Mouse (Mus musculus) lung, postnatal 0 days (tissue): ENCODE measurements around the gene Islr. TPM values are rescaled to one million over a fixed set of nuclear protein-coding genes. Genes with fewer than 3 reads are reported as not detected.
"Not testable (repeated sequence)": the region's sequence is repeated elsewhere in the genome, so short reads cannot be mapped to it uniquely, and the experiment has no call there.

Source experiments
- ATAC-seq: fragments of 200-750 bp; cut with Nextera tagmentation; 2 replicates; pipeline ENCODE4 v1.8.0; 2017; ENCODE audit warnings: moderate library complexity
- DNase-seq: peaks from one replicate; pipeline ENCODE4 v3.0.0-alpha.2; 2016; ENCODE audit warnings: low spot score
- H3K27ac ChIP-seq: fragments of 300-500 bp; sonication (generic); 2 replicates; pipeline ENCODE4 v1.5.1; 2014; ENCODE audit warnings: antibody characterized with exemption, mild to moderate bottlenecking, low read length, mixed read lengths
- H3K27me3 ChIP-seq: fragments of 300-500 bp; sonication (generic); replicated peaks from 2 replicates; pipeline ENCODE4 v1.6.1; 2014; ENCODE audit warnings: low read length, mixed read lengths; ENCODE audit not compliant: insufficient read depth
- H3K36me3 ChIP-seq: fragments of 300-500 bp; sonication (generic); 2 replicates; pipeline ENCODE4 v1.6.1; 2014; ENCODE audit warnings: low read length, mixed read lengths; ENCODE audit not compliant: insufficient read depth
- H3K4me1 ChIP-seq: fragments of 300-500 bp; sonication (generic); 2 replicates; pipeline ENCODE4 v1.6.1; 2014; ENCODE audit warnings: antibody characterized with exemption, low read depth, low read length, mixed read lengths; ENCODE audit not compliant: insufficient read depth
- H3K4me2 ChIP-seq: fragments of 300-500 bp; sonication (generic); replicated peaks from 2 replicates; pipeline ENCODE4 v1.6.1; 2014; ENCODE audit warnings: low read depth, mild to moderate bottlenecking, low read length, moderate library complexity, mixed read lengths
- H3K4me3 ChIP-seq: fragments of 300-500 bp; sonication (generic); 2 replicates; pipeline ENCODE4 v1.5.1; 2014; ENCODE audit warnings: low read depth, low read length
- H3K9ac ChIP-seq: fragments of 300-500 bp; sonication (generic); replicated peaks from 2 replicates; pipeline ENCODE4 v1.6.1; 2014; ENCODE audit warnings: low read depth, mild to moderate bottlenecking
- H3K9me3 ChIP-seq: fragments of 300-500 bp; sonication (generic); 2 replicates; pipeline ENCODE4 v1.6.1; 2016; ENCODE audit warnings: low read length, mixed read lengths
- CTCF ChIP-seq: IDR thresholded peaks from 2 replicates; pipeline ENCODE4 v1.5.1; 2016; ENCODE audit warnings: antibody characterized with exemption, mild to moderate bottlenecking
- EP300 ChIP-seq: IDR thresholded peaks from 2 replicates; pipeline ENCODE4 v1.6.1; 2016; ENCODE audit warnings: antibody characterized with exemption, mild to moderate bottlenecking, control low read depth
- WGBS: fragments of 180-500 bp; shearing (Covaris S2); extraction: QIAGEN DNeasy Blood & Tissue Kit; methylation state at CpG from one replicate; pipeline ENCODE4 v1.1.7; 2014; 5-methylcytosine and 5-hydroxymethylcytosine counted together
- polyA plus RNA-seq: library from polyadenylated mRNA; unstranded; fragments of >200 nt; fragmentation: Nextera tagmentation; extraction: Ambion mirVana; gene quantifications from 2 replicates; pipeline ENCODE4 v1.2.1, GENCODE M21; 2015

Islr gene
- polyA plus RNA-seq, result 21.6 and 28.5 TPM in 2 replicates

GRCm38 (mm10) chr9:58203516-58204447 lies at the start of gene Islr, which contains the start of gene Islr2:
Gene Islr (minus strand): TSS chr9:58204306.
Gene Islr2 (minus strand): TSS chr9:58204319.
- Histone ChIP-seq H3K27ac (no peak within 1 kb of the TSS), H3K36me3 (no peaks in the 10 kb centered on the region), H3K4me2 (peak within 1 kb of the TSS; percentile 55), H3K27me3 (peaks cover 52% of the 10 kb centered on the region), H3K4me3 (peak within 1 kb of the TSS; percentile 36), H3K9me3 (no peaks in the 10 kb centered on the region), H3K9ac (no peak within 1 kb of the TSS), H3K4me1 (no peaks in the 10 kb centered on the region)
- DNase-seq, result peak; percentile 87
- peak; percentile 85 for ATAC-seq
- TF ChIP-seq CTCF (peak; percentile 76), EP300 (no peak)
- 3% methylated on average over 42 of the region's 42 CpGs for WGBS

GRCm38 (mm10) chr9:58253805-58254122 lies 49.7 kb upstream of the Islr start:
- Histone ChIP-seq H3K4me2 (peak overlapping the region; percentile 70), H3K9ac (peak overlapping the region; percentile 52), H3K27ac (0 out of 2 replicates have a peak overlapping the region, but pooled peaks have one; percentile 76), H3K4me3 (peak overlapping the region; percentile 72)
- not testable (repeated sequence) for H3K27me3 ChIP-seq, H3K4me1 ChIP-seq, ATAC-seq, H3K9me3 ChIP-seq, DNase-seq, H3K36me3 ChIP-seq
- WGBS, result 57% methylated on average over 5 of the region's 5 CpGs

- Histone ChIP-seq H3K4me2 (peak within 1 kb of the TSS; percentile 70), H3K9me3 (no peaks in the 10 kb centered on the region), H3K4me3 (peak within 1 kb of the TSS; percentile 72), H3K36me3 (0 out of 2 replicates have a peak, but pooled peaks cover 5% of the 10 kb centered on the region), H3K27ac (peak within 1 kb of the TSS; percentile 76), H3K27me3 (no peaks in the 10 kb centered on the region), H3K9ac (peak within 1 kb of the TSS; percentile 52), H3K4me1 (peaks cover 6% of the 10 kb centered on the region; the same call in 1 of the 2 replicates)
- peak; percentile 99 for DNase-seq
- 1% methylated on average over 31 of the region's 31 CpGs for WGBS
- TF ChIP-seq EP300, result no peak
- peak; percentile 98 for TF ChIP-seq CTCF
- ATAC-seq, result peak; percentile 99
Observed at GRCm38 (mm10) chr9:58253033-58253804, 49.1 kb upstream of the Islr start, which contains the start of gene Stoml1. Gene Stoml1 (plus strand): TSS chr9:58253164.

GRCm38 (mm10) chr9:58250730-58251129 lies 46.6 kb upstream of the Islr start:
- not testable (repeated sequence) for ATAC-seq, H3K4me3 ChIP-seq, H3K27ac ChIP-seq, H3K27me3 ChIP-seq, H3K4me2 ChIP-seq, DNase-seq, H3K9ac ChIP-seq, H3K9me3 ChIP-seq, H3K36me3 ChIP-seq
- WGBS, result 89% methylated on average over 1 of the region's 1 CpGs
- peaks cover 13% of the 10 kb centered on the region; the same call in 1 of the 2 replicates for H3K4me1 ChIP-seq

- no peaks in the 10 kb centered on the region for H3K27me3 ChIP-seq
- no peak for DNase-seq
- no peaks in the 10 kb centered on the region for H3K36me3 ChIP-seq
- WGBS, result 74% methylated on average over 8 of the region's 8 CpGs
- H3K4me3 ChIP-seq, result no peak overlapping the region
- 0 out of 2 replicates have a peak overlapping the region, but pooled peaks have one; percentile 69 for H3K9ac ChIP-seq
- H3K4me1 ChIP-seq, result peaks cover 13% of the 10 kb centered on the region; the same call in 1 of the 2 replicates
- H3K4me2 ChIP-seq, result peak overlapping the region; percentile 76
- TF ChIP-seq EP300 (no peak), CTCF (no peak)
- peak overlapping the region; percentile 94 for H3K27ac ChIP-seq
- no peaks in the 10 kb centered on the region for H3K9me3 ChIP-seq
- ATAC-seq, result no peak
Observed at GRCm38 (mm10) chr9:58250322-58250721, 46.2 kb upstream of the Islr start.
